Mouse (Mus musculus): ENCODE data around the gene Cnnm3. TPM values are rescaled to one million over a fixed set of nuclear protein-coding genes. Genes with fewer than 3 reads are reported as not detected.

The Cnnm3 gene
- 10 to 100 TPM; 25.3 to 26.6 TPM for total RNA-seq (2021)
- long read RNA-seq, experiment 1, full-length matches to known transcripts, result 5 of 13 reads
- long read RNA-seq, experiment 1, partial matches to known transcripts, result 1 of 13 reads
- long read RNA-seq, experiment 1, other reads (novel, unspliced or antisense), result 7 of 13 reads
- long read RNA-seq, experiment 2, full-length matches to known transcripts, result 7 of 17 reads
- long read RNA-seq, experiment 2, partial matches to known transcripts, result 3 of 17 reads
- long read RNA-seq, experiment 2, other reads (novel, unspliced or antisense), result 7 of 17 reads

GRCm38 (mm10) chr1:36511289-36512021, at the start of gene Cnnm3:
Cnnm3 (plus strand) TSS chr1:36511867.
- peak; percentile 100 for DNase-seq (ENCODE audit: low spot score in 2 of 2)

- DNase-seq (ENCODE audit: low spot score in 2 of 2), result no peak
Measured at GRCm38 (mm10) chr1:36465641-36466160, 46.0 kb upstream of the Cnnm3 start.

- DNase-seq (ENCODE audit: low spot score in 2 of 2), result no peak
Measured at GRCm38 (mm10) chr1:36467446-36467845, 44.2 kb upstream of the Cnnm3 start.

- no peak for DNase-seq (ENCODE audit: low spot score in 2 of 2)
Measured at GRCm38 (mm10) chr1:36469811-36470444, 41.7 kb upstream of the Cnnm3 start.

- DNase-seq (ENCODE audit: low spot score in 2 of 2), result peak; percentile 79 to 89
Measured at GRCm38 (mm10) chr1:36471181-36472105, 40.2 kb upstream of the Cnnm3 start, which contains the start of gene Cnnm4. Cnnm4 (plus strand) TSS chr1:36471620.

- DNase-seq (ENCODE audit: low spot score in 2 of 2), result no peak
Measured at GRCm38 (mm10) chr1:36472106-36472440, 39.6 kb upstream of the Cnnm3 start.

- DNase-seq (ENCODE audit: low spot score in 2 of 2), result no peak
Measured at GRCm38 (mm10) chr1:36473211-36473780, 38.4 kb upstream of the Cnnm3 start.

GRCm38 (mm10) chr1:36474646-36475045, 37.0 kb upstream of the Cnnm3 start:
- no peak for DNase-seq (ENCODE audit: low spot score in 2 of 2)

GRCm38 (mm10) chr1:36475480-36476110, 36.1 kb upstream of the Cnnm3 start:
- DNase-seq (ENCODE audit: low spot score in 2 of 2), result no peak

GRCm38 (mm10) chr1:36476426-36476825, 35.2 kb upstream of the Cnnm3 start:
- DNase-seq (ENCODE audit: low spot score in 2 of 2), result no peak

GRCm38 (mm10) chr1:36478343-36478795, 33.3 kb upstream of the Cnnm3 start:
- no peak for DNase-seq (ENCODE audit: low spot score in 2 of 2)

GRCm38 (mm10) chr1:36479903-36480899, 31.5 kb upstream of the Cnnm3 start:
- DNase-seq (ENCODE audit: low spot score in 2 of 2), result no peak

GRCm38 (mm10) chr1:36483825-36484224, 27.8 kb upstream of the Cnnm3 start:
- DNase-seq (ENCODE audit: low spot score in 2 of 2), result no peak

GRCm38 (mm10) chr1:36485080-36485479, 26.6 kb upstream of the Cnnm3 start:
- DNase-seq (ENCODE audit: low spot score in 2 of 2), result no peak

- no peak for DNase-seq (ENCODE audit: low spot score in 2 of 2)
Measured at GRCm38 (mm10) chr1:36487111-36487510, 24.6 kb upstream of the Cnnm3 start.

- no peak for DNase-seq (ENCODE audit: low spot score in 2 of 2)
Measured at GRCm38 (mm10) chr1:36489661-36490060, 22.0 kb upstream of the Cnnm3 start.

GRCm38 (mm10) chr1:36492416-36493139, 19.1 kb upstream of the Cnnm3 start:
- peak; percentile 58 to 69 for DNase-seq (ENCODE audit: low spot score in 2 of 2)

GRCm38 (mm10) chr1:36493299-36493698, 18.4 kb upstream of the Cnnm3 start:
- no peak for DNase-seq (ENCODE audit: low spot score in 2 of 2)

Measured in gastrocnemius, postnatal 4 days (tissue).